Mouse (Mus musculus) urinary bladder, adult 2 months (tissue): ENCODE results near the gene Enox1. TPM values are rescaled to one million over a fixed set of nuclear protein-coding genes. Genes with fewer than 3 reads are reported as not detected.

Experiments
- DNase-seq: peaks from one replicate; pipeline ENCODE4 v3.0.0; 2022; ENCODE audit warnings: low spot score
- polyA plus RNA-seq: library from polyadenylated mRNA; depleted of rRNA; stranded (reverse); fragments of >200 nt; gene quantifications from 2 replicates; pipeline ENCODE4 v1.2.3, GENCODE M21; 2012

The Enox1 gene
- polyA plus RNA-seq, 1 experiment: 1.6 TPM

GRCm38 (mm10) chr14:77456876-77457275 is 300.3 kb downstream of the Enox1 start:
- DNase-seq: no peak

DNA sequence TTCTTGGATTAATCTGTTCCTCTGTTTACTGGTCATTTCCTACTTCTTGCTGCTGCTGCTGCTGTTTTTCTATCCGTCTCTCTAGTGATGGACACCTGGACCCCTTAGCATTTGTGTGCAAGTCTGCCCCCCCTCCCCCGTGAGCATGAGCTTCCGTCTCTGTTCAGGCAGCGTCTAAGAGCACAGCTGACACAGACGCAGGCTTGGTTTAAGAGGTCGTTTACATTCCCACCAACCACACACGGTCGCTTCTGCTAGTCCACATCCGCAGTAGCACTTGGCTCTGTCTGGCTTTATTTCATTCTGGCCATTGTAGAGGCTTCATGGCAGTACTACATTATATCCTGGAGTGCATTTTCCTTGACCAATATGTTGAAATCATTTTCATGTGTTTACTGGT is 301.7 kb downstream of the Enox1 start:
- no peak for DNase-seq

GRCm38 (mm10) chr14:77463919-77464318 is 307.4 kb downstream of the Enox1 start:
- DNase-seq: no peak

GRCm38 (mm10) chr14:77464782-77465181 is 308.2 kb downstream of the Enox1 start:
- DNase-seq: no peak

- no peak for DNase-seq
Observed at GRCm38 (mm10) chr14:77470577-77470976, 314.0 kb downstream of the Enox1 start.

DNA sequence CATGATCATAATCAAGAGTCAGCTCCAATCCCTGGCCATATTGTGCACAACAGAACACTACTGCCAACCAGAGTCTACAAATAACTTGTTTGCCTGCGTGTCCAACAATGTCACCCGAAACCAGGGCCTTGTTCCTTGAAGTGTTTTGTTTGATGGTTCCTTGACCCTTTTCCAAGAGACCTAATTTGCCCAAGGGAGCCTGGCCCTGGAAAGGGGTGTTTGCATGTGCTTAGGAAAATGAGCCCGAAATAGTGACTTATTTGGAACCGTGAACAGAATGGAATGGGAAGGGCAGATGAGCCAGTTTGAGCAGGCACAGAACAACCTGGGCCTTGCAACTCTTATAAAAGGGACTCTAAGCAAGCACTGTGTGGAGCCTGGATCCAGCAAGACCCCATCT is 316.9 kb downstream of the Enox1 start:
- DNase-seq: no peak

GRCm38 (mm10) chr14:77474026-77474425 is 317.5 kb downstream of the Enox1 start:
- DNase-seq: no peak

DNA sequence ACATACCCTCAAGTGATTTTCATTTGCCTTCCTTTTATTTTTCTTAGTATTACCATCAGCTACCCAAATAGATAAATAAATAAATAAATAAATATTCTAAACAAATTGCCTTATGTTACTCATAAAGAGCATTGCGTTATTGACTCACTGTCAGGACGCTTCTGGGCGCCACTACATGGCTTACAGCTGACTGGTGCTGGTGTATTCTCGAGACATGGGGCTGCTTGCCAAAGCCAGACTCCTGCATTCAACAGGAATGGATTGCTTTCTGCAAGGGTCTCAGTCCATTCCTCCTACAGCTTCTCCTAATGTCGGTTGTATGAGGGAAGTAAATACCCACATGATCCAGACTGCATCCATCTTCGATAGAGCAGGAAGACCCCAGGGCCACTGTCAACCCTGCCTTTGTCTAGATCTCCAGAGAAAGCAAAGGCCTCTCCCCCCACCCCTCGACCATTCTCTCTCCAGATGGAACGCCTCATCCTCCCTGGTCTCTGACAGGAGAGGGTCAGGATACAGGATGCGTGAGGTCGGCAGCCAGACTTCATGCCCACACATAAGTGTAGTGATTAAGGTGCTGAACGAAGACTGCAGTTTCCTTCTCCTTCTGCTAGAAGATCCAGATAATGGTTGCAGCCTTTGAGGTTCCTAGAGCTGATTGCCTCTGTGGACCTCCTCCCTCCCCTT is 318.7 kb downstream of the Enox1 start:
- no peak for DNase-seq

DNA sequence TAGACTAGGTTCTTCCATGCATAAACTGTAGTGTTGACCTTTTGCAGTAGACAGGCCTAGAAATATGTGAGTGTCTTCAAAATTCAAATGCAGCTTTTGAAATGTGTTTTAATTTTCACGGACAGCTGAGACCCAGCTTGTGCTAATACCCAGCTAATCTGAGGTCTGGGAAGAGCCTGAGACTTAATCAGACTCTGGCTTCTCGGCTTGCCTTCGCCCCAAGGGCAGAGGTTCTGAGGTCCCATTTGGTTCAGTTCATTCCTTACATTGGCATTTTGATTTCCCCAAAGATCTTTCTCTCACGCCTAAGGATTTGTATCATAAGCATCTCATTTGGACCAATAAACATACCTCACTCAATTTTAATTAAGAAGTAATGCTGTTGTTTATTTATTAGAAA is 321.1 kb downstream of the Enox1 start:
- no peak for DNase-seq

GRCm38 (mm10) chr14:77478210-77478609 is 321.6 kb downstream of the Enox1 start:
- no peak for DNase-seq

DNA sequence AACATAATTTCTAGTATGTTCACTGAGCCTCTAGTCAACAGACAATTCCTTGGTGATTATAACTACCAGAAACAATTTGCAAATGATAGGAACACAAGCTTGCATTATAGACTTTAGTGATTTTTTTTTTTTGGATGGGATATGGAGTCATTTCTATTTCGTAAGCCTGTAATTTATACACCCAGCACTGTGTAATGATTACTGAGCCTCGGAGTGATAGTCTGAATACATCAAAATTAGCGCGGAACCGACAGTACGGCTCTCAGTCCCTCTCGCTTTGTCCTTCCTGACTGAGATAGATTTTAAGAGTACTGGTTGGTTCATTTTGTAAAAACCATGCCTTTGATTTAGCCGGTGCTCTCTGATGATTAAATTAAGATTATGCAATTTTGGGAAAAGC is 322.1 kb downstream of the Enox1 start:
- DNase-seq: no peak

DNA sequence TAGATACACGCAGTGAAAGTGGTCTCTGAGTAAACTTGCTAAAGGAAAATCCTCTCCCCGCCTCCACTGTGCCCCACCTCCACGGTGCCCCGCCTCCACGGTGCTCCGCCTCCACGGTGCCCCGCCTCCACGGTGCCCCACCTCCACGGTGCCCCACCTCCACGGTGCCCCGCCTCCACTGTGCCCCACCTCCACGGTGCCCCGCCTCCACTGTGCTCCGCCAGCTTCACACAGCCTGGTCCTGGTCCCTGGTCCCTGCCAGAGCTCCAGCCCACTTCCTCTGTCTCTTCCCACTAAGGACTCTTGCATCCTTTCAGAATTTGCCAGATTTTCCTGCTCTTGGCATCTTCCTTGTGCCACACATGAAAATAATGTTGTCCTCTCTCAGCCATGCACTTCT is 326.5 kb downstream of the Enox1 start:
- no peak for DNase-seq

- peak; percentile 50 for DNase-seq
Observed at GRCm38 (mm10) chr14:77484951-77485447, 328.4 kb downstream of the Enox1 start.

GRCm38 (mm10) chr14:77490699-77491098 is 334.1 kb downstream of the Enox1 start:
- no peak for DNase-seq

DNA sequence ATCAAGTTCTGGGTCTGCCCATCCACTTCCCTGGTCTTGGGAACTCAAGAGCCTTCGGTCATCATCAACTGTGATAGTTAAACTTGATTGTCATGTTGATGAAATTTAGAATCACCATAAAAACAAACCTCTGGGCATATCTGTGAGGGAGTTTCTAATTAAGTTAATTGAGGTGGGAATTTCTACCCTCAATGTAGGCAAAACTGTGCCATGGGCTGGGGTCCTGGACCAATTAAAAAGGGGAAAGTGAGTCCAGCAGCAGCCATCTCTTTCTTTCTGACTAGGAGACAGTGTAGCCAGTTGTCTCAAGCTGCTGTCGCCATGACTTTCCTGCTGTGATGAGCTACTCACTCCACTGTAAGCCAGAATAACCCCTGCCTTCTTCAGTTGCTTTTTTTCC is 335.2 kb downstream of the Enox1 start:
- DNase-seq: no peak

DNA sequence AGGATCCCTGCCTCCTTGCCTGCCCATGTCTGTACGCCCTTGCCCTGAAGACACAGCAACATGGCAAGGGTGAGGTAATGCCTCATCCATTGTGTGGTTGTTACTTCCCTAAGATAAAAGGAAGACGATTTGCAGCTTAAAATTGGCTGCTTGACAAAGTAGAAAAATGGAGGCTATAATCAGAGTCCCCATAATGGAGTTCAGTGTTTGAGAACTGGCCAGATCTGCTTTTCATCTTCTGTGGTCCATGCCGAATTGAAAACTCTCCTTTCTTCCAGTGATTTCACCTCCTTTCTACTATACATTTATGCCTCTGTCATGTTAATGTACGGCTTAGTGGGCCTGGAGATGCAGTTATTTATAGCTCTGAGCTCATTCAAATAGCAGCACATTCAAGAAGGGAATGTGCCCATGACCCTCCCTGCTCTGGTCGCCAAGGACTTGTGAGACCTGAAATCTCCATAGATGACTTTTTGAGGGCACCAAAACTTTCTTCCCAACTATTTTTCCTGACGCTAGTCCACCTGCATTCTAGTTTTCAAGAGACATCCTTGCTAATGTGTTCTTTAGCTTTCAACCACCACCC is 343.5 kb downstream of the Enox1 start:
- DNase-seq: no peak

DNA sequence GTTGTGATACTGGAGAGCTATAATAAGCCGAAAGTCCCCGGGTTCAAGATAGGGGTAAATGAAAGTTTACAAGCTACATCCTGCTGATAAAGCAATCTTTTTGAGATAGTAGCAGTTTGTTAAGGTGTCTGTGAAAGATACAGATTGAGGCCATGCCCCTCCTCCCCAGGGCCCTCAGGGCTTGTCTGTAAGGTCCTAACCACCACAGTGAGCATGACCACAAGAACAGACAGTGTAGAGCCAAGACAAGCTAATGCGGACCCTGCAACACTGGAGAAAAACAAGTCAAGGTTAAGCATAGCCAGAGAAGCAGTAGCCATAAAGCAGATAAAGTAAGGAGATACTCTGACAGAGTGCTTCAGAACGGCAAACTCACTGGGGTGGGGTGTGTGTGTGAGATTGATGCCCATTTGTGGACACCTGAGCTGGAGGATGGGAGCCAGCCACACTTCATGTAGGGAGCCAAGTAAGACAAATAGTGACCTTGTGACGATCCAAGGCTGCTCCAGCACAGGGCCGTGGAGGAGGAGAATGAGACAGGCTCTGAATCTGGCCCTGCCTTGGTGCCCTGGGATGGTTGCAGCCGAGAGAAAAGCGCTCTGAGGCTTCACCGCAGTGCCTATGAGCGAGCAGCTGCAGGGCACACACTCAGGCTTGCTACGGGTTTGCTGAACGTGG is 348.0 kb downstream of the Enox1 start:
- no peak for DNase-seq

GRCm38 (mm10) chr14:77506341-77506740 is 349.8 kb downstream of the Enox1 start:
- no peak for DNase-seq

- no peak for DNase-seq
Observed at GRCm38 (mm10) chr14:77508036-77508435, 351.5 kb downstream of the Enox1 start.

DNA sequence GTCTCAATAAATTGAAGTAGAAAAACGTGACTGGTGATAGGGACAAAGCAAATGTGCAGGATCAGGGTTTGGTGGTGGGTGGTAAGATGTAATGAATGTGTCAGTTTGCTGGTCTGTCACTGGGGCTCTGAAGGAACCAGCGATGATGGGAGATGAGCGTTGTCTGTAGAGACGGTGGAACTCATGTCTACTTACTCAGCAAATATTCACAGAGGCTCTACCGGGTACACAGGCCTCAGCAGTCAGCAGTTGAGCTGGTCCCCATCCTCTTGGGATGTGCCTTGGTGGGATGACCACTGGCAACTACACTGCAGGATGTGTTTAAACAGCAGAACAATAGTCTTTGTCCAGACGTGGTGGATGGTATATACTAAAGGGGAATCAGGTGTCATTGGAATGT is 352.5 kb downstream of the Enox1 start:
- no peak for DNase-seq

DNA sequence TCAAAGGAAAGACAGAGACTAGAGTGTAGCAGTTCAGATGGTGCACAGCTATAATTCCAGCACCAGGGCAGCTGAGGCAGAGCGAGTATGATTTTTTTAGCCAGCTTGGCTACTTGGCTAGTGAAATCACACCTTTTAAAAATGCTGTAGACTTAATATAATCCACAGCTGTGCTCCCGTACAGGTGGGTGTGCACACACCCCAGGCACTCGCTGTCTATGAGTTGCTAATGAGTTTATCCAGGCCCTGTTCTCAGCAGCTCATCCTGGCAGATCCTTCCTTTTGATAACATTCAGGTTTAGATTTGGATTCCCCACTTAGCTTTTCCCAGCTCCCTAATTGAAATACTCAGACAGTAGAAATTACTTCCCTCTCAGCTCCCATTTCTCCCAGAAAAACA is 353.4 kb downstream of the Enox1 start:
- no peak for DNase-seq

DNA sequence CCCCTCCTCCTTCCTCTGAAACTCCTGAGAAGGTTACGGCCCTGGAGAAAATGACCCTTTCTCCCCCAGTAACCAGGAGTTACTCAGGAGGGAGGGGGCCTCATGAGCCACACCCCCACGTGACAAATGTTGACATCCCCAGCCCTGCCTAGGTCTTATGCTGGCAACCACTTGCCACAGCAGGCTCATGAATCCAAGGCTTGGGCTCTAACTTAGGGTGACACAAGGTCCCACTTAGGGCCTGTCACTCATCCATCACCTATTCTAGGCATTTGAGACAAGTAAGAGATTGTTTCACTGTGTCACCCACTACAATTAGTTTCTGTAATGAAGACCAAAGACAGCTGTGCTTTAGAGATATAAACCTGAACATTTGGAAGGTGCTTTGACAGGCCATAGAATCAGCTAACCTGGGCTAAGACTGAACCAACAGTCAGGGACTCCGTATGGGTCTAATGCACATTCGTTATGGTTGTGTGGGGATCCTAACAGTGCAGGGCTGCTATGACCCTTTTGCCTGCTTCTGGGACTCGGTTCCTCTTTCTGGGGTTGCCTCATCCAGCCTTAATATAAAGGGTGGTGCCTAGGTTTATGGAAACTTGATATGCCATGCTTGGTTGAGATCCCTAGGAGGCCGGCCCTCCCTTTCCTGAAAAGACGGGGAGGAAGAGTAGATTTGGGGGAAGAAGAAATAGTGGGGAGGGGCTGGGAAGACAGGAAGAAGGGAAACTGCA is 354.7 kb downstream of the Enox1 start:
- DNase-seq: no peak
